Mouse (Mus musculus) erythroblast, embryonic 14.5 days (primary cell): ENCODE results near the gene Cort.

Experiments used
- GATA1 ChIP-seq: IDR thresholded peaks from 2 replicates; pipeline ENCODE4 v1.6.1; 2012; ENCODE audit warnings: low read length, inconsistent platforms, mixed read lengths
- TAL1 ChIP-seq: IDR thresholded peaks from 3 replicates; pipeline ENCODE4 v1.6.1; 2012; ENCODE audit warnings: low read length, inconsistent platforms, mixed read lengths

- no peak for TF ChIP-seq GATA1
- TF ChIP-seq TAL1 = no peak
Measured at GRCm38 (mm10) chr4:149166957-149167611, 40.5 kb upstream of the Cort start.
